Mouse (Mus musculus): ENCODE measurements at regions not wholly inside any gene's neighbourhood (a gene's known extent, or its start where the extent isn't known, plus 50 kb on each side); places are given as distances from the start of the nearest gene placed in this dataset.
A peak's percentile ranks its signal among the peaks of the same experiment; 100 is the strongest.

DNA sequence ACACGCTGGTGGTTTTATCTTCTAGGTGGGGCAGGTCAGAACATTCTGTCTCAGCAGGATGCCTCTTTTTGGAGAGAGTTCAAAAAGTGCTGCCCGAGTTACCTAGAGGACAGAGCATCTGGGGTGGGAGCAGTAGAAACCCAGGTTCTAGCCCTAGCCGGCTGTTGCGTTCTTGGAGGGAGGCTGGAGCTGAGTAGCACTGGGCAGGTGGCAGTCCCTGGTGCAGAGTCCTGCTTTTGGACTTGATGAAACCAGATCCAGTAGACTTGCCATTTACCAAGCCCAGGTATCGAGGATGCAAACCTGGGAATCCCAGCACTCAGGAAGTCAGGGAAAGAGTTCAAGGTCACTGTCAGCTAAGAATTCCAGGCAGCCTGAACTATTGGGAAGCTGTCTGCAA is 110.3 kb upstream of the Atp1a1 start:
- Histone ChIP-seq H3K4me2 (ENCODE audit: low read depth, low read length, severe bottlenecking) (no peak overlapping the region), H3K4me1 (replicated peaks; ENCODE audit: control insufficient read depth, insufficient read depth, low read length) (peaks cover 13% of the 10 kb centered on the region), H3K36me3 (ENCODE audit: control insufficient read depth, insufficient read depth, low read length) (no peaks in the 10 kb centered on the region), H3K27ac (ENCODE audit: low read depth, low read length) (no peak overlapping the region), H3K9ac (ENCODE audit: low read length) (no peak overlapping the region), H3K9me3 (ENCODE audit: control insufficient read depth, low read length) (no peaks in the 10 kb centered on the region), H3K27me3 (ENCODE audit: control insufficient read depth, insufficient read depth, low read length) (no peaks in the 10 kb centered on the region), H3K4me3 (ENCODE audit: low read depth, low read length) (no peak overlapping the region)
- 82% methylated on average over 5 of the region's 5 CpGs for WGBS
- peak; percentile 18 for DNase-seq (ENCODE audit: low spot score)
- no peak for ATAC-seq (replicated peaks; ENCODE audit: low FRiP score)

DNA sequence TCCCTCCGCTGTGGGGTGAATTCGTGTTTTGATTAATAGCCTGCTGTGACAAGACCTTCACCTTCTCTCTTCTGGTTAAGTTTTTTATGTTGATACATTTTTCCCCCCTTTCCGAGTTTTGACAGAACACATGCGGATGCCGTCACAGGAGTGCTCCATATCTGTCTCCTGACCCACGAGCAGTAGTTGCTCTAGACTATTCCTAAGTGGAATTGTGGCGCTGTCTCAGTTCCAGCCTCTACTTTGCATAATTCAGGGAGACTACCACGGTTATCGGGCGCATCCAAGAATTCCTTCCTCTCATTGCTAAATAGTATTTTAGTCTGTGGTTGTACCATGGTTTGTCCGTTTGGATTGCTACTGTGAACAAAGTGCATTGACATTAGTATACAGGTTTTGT is 109.2 kb upstream of the Atp1a1 start:
- DNase-seq (ENCODE audit: low spot score), result no peak
- peaks cover 14% of the 10 kb centered on the region for H3K4me1 ChIP-seq (replicated peaks; ENCODE audit: control insufficient read depth, insufficient read depth, low read length)
- H3K9me3 ChIP-seq (ENCODE audit: control insufficient read depth, low read length), result no peaks in the 10 kb centered on the region

DNA sequence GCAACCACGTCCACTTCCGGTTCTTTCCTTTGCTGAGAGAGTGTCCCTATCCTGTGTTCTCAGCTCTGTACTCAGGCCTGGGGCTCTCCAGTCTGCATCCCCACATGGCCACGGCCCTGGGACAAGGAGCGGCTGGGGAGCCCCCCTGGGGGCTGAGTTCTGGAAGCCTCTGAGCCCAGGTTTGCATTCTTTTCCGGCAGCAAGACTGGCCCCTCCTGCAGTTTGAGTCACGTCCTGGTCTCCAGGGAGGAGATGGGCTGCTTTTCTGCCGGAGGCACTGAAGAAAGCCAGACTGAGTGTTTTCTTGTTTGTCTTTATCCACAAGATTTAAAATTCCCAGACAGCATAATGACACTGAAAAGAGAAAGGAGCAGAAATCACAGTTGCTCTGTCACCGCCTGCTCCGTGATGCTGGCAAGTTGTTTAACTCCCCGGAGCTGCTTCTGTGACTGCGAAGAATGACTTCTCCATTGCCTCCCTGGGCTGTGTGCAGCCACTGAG is 108.7 kb upstream of the Atp1a1 start:
- WGBS, result 24% methylated on average over 11 of the region's 11 CpGs
- ATAC-seq (replicated peaks; ENCODE audit: low FRiP score), result no peak
- Histone ChIP-seq H3K9me3 (ENCODE audit: control insufficient read depth, low read length) (no peaks in the 10 kb centered on the region), H3K4me1 (replicated peaks; ENCODE audit: control insufficient read depth, insufficient read depth, low read length) (peaks cover 14% of the 10 kb centered on the region), H3K4me2 (ENCODE audit: low read depth, low read length, severe bottlenecking) (no peak overlapping the region), H3K27me3 (ENCODE audit: control insufficient read depth, insufficient read depth, low read length) (no peaks in the 10 kb centered on the region), H3K27ac (ENCODE audit: low read depth, low read length) (no peak overlapping the region), H3K4me3 (ENCODE audit: low read depth, low read length) (no peak overlapping the region), H3K36me3 (ENCODE audit: control insufficient read depth, insufficient read depth, low read length) (no peaks in the 10 kb centered on the region), H3K9ac (ENCODE audit: low read length) (0 out of 2 replicates have a peak overlapping the region, but pooled peaks have one; percentile 5)
- peak; percentile 57 for DNase-seq (ENCODE audit: low spot score)

More for the DNA sequence above, 109.2 kb upstream of the Atp1a1 start:
- no peak for ATAC-seq (replicated peaks; ENCODE audit: low FRiP score)
- H3K27ac ChIP-seq (ENCODE audit: low read depth, low read length), result no peak overlapping the region
- no peaks in the 10 kb centered on the region for H3K36me3 ChIP-seq (ENCODE audit: control insufficient read depth, insufficient read depth, low read length)
- H3K9ac ChIP-seq (ENCODE audit: low read length), result no peak overlapping the region
- WGBS, result 76% methylated on average over 11 of the region's 11 CpGs
- H3K4me2 ChIP-seq (ENCODE audit: low read depth, low read length, severe bottlenecking), result no peak overlapping the region
- no peak overlapping the region for H3K4me3 ChIP-seq (ENCODE audit: low read depth, low read length)
- no peaks in the 10 kb centered on the region for H3K27me3 ChIP-seq (ENCODE audit: control insufficient read depth, insufficient read depth, low read length)

DNA sequence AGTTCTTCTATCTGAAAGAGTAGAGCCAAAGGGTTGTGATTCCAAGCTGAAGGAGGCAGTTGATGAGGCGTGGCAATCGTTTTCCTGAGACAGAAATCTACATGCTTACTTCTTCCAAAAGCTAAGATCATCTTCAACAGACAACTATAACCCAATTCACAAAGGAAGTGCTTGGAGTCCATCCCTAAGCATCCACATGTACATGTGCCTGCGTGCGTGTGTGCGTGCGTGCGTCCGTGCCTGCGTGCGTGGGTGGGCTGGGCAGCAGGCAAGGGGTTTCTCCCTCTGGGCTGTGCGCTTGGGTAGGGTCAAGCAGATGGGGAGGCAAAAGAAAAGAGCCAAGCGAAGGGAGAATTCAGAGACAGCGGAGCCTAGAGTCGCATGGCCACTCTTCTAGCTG is 108.2 kb upstream of the Atp1a1 start:
- Histone ChIP-seq H3K27ac (ENCODE audit: low read depth, low read length) (no peak overlapping the region), H3K9me3 (ENCODE audit: control insufficient read depth, low read length) (no peaks in the 10 kb centered on the region), H3K9ac (ENCODE audit: low read length) (no peak overlapping the region), H3K4me1 (replicated peaks; ENCODE audit: control insufficient read depth, insufficient read depth, low read length) (peaks cover 14% of the 10 kb centered on the region), H3K4me2 (ENCODE audit: low read depth, low read length, severe bottlenecking) (no peak overlapping the region), H3K36me3 (ENCODE audit: control insufficient read depth, insufficient read depth, low read length) (no peaks in the 10 kb centered on the region), H3K4me3 (ENCODE audit: low read depth, low read length) (no peak overlapping the region), H3K27me3 (ENCODE audit: control insufficient read depth, insufficient read depth, low read length) (no peaks in the 10 kb centered on the region)
- ATAC-seq (replicated peaks; ENCODE audit: low FRiP score) (no peak), DNase-seq (ENCODE audit: low spot score) (peak; percentile 63)
- 68% methylated on average over 14 of the region's 14 CpGs for WGBS

DNA sequence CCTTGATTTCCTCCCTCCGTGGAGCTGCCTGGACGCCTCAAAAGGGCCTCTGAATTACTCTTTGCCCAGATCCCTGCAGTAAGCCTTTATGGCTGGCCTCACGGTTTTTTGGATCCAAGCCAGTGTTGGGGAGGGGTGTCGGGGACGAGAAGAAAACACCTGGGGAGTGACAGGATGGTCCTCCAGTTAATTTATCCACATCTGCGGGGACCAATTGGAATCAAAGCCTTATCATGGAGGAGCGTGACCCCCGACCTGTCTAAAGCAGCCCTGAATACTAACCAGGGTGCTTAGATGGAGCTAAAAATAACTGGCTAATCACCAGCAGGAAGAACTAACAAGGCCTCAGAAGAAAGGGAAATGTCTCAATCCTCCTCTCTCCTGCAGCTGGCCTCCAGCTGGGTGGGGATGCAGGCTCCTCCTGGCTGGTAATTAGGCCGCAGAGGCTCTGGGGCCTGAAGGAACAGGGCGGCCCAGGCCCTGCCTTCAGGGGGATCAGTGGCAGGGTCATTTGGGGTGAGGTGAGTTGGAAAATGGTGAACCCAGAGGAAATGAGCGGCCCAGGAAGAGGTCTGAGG is 107.2 kb upstream of the Atp1a1 start:
- Histone ChIP-seq H3K4me3 (ENCODE audit: low read depth, low read length) (no peak overlapping the region), H3K4me2 (ENCODE audit: low read depth, low read length, severe bottlenecking) (no peak overlapping the region), H3K9ac (ENCODE audit: low read length) (peak overlapping the region; percentile 24; the same call in 1 of the 2 replicates), H3K27me3 (ENCODE audit: control insufficient read depth, insufficient read depth, low read length) (no peaks in the 10 kb centered on the region), H3K36me3 (ENCODE audit: control insufficient read depth, insufficient read depth, low read length) (no peaks in the 10 kb centered on the region), H3K4me1 (replicated peaks; ENCODE audit: control insufficient read depth, insufficient read depth, low read length) (peaks cover 14% of the 10 kb centered on the region), H3K9me3 (ENCODE audit: control insufficient read depth, low read length) (no peaks in the 10 kb centered on the region), H3K27ac (ENCODE audit: low read depth, low read length) (peak overlapping the region; percentile 74)
- DNase-seq (ENCODE audit: low spot score) (peak; percentile 73), ATAC-seq (replicated peaks; ENCODE audit: low FRiP score) (peak; percentile 66)
- WGBS, result 2% methylated on average over 11 of the region's 11 CpGs

DNA sequence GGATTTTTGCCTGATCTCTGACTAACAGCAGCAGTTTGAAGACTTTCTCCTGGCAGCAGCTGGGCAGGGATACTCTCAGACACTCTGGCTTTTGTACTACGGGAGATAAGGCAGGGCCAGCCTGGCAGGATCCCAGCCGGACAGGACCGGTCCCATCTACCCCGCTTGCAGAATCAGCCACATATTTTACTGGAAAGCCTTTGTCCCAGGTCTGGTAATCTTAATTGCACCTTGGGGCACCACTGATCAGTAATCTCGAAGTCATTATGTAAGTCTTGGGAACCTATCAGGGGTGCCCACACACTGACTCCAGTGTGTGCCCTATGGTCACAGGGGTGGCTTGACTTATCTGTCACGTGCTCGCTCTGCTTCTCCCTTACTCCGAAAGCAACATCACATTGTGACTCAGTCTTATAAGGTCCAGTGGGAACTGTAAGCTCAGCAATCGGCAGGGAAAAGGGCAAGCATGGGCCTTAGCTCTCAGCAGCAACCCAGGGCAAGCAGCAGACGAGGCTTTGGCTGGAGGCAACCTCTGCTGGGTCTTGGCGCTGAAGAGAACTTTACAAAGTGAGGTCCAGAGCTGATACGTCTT is 105.0 kb upstream of the Atp1a1 start:
- DNase-seq (ENCODE audit: low spot score), result peak; percentile 39
- Histone ChIP-seq H3K27me3 (ENCODE audit: control insufficient read depth, insufficient read depth, low read length) (no peaks in the 10 kb centered on the region), H3K27ac (ENCODE audit: low read depth, low read length) (no peak overlapping the region), H3K4me2 (ENCODE audit: low read depth, low read length, severe bottlenecking) (no peak overlapping the region), H3K4me1 (replicated peaks; ENCODE audit: control insufficient read depth, insufficient read depth, low read length) (peaks cover 14% of the 10 kb centered on the region), H3K9me3 (ENCODE audit: control insufficient read depth, low read length) (no peaks in the 10 kb centered on the region), H3K9ac (ENCODE audit: low read length) (no peak overlapping the region), H3K36me3 (ENCODE audit: control insufficient read depth, insufficient read depth, low read length) (no peaks in the 10 kb centered on the region), H3K4me3 (ENCODE audit: low read depth, low read length) (no peak overlapping the region)
- no peak for ATAC-seq (replicated peaks; ENCODE audit: low FRiP score)
- 85% methylated on average over 12 of the region's 12 CpGs for WGBS

DNA sequence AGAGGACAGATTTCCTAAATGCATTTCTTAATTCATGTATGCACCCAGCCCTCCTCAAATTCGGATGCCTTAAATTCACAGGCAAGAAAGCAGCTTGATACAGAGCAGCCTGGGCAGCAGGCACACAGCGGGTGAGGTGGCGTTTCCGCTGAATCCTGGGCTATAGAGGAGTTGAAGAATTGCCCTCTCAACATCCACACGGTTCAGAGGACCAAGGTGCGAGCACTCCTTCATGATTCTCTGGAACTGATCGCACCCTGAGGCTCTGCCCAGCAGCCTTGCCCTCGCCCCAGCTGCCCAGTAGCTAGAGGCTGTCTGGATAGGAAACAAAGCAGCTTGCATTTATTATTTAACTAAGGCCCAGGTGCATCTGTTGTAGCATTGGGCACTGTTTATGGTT is 104.3 kb upstream of the Atp1a1 start:
- WGBS, result 80% methylated on average over 8 of the region's 8 CpGs
- H3K4me2 ChIP-seq (ENCODE audit: low read depth, low read length, severe bottlenecking), result no peak overlapping the region
- DNase-seq (ENCODE audit: low spot score), result peak; percentile 30
- ATAC-seq (replicated peaks; ENCODE audit: low FRiP score), result no peak
- H3K27me3 ChIP-seq (ENCODE audit: control insufficient read depth, insufficient read depth, low read length), result no peaks in the 10 kb centered on the region
- no peaks in the 10 kb centered on the region for H3K9me3 ChIP-seq (ENCODE audit: control insufficient read depth, low read length)
- H3K9ac ChIP-seq (ENCODE audit: low read length), result no peak overlapping the region
- H3K36me3 ChIP-seq (ENCODE audit: control insufficient read depth, insufficient read depth, low read length), result no peaks in the 10 kb centered on the region
- no peak overlapping the region for H3K4me3 ChIP-seq (ENCODE audit: low read depth, low read length)
- H3K4me1 ChIP-seq (replicated peaks; ENCODE audit: control insufficient read depth, insufficient read depth, low read length), result peaks cover 14% of the 10 kb centered on the region
- no peak overlapping the region for H3K27ac ChIP-seq (ENCODE audit: low read depth, low read length)

DNA sequence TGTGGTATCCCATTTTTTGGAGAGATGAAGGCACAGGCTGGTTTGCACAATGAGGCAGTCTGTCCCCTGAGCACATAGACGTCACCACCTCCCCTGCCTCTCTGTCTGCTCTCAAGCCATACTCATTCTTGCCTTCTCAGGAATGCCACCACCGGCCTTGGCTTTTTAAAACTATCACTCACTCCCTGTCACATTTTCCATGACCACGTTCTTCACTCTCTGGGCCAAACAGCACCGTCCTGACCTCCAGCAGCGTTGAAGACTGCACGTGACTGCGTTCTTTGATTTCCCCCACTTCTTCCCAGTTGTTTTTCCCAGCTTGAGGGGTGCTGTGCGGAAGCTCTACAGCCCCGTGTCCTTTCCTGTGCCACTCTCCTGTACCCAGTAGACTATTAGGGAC is 100.4 kb upstream of the Atp1a1 start:
- H3K4me3 ChIP-seq (ENCODE audit: low read depth, low read length), result no peak overlapping the region
- ATAC-seq (replicated peaks; ENCODE audit: low FRiP score) (no peak), DNase-seq (ENCODE audit: low spot score) (no peak)
- 0 out of 2 replicates have a peak, but pooled peaks cover 6% of the 10 kb centered on the region for H3K4me1 ChIP-seq (replicated peaks; ENCODE audit: control insufficient read depth, insufficient read depth, low read length)
- WGBS, result 87% methylated on average over 9 of the region's 9 CpGs
- no peak overlapping the region for H3K9ac ChIP-seq (ENCODE audit: low read length)
- H3K27ac ChIP-seq (ENCODE audit: low read depth, low read length), result no peak overlapping the region
- H3K4me2 ChIP-seq (ENCODE audit: low read depth, low read length, severe bottlenecking), result no peak overlapping the region
- H3K9me3 ChIP-seq (ENCODE audit: control insufficient read depth, low read length), result no peaks in the 10 kb centered on the region
- H3K27me3 ChIP-seq (ENCODE audit: control insufficient read depth, insufficient read depth, low read length), result no peaks in the 10 kb centered on the region
- H3K36me3 ChIP-seq (ENCODE audit: control insufficient read depth, insufficient read depth, low read length), result no peaks in the 10 kb centered on the region

DNA sequence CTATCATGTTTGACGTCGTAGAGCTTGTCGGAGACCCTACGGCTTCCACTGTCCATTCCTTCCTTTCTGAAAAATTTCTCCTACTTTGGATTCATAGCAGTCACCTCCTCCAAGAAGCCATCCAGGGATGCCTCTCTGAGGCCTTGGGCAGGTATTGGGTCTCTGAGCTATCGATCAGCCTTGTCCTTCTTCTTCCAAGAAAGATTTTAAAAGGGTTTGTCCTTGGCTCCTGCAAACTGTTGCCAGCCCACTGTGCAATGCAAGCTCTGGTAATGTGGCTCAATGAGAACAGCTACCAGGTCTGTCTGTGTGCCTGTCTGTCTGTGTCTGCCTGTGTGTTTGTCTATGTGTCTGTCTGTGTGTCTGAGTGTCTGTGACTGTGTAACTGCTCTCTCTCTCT is 99.8 kb upstream of the Atp1a1 start:
- H3K27me3 ChIP-seq (ENCODE audit: control insufficient read depth, insufficient read depth, low read length), result no peaks in the 10 kb centered on the region
- H3K4me2 ChIP-seq (ENCODE audit: low read depth, low read length, severe bottlenecking), result no peak overlapping the region
- no peaks in the 10 kb centered on the region for H3K36me3 ChIP-seq (ENCODE audit: control insufficient read depth, insufficient read depth, low read length)
- WGBS, result 92% methylated on average over 5 of the region's 5 CpGs
- no peaks in the 10 kb centered on the region for H3K9me3 ChIP-seq (ENCODE audit: control insufficient read depth, low read length)
- no peak overlapping the region for H3K4me3 ChIP-seq (ENCODE audit: low read depth, low read length)
- no peak for DNase-seq (ENCODE audit: low spot score)
- no peak for ATAC-seq (replicated peaks; ENCODE audit: low FRiP score)
- H3K4me1 ChIP-seq (replicated peaks; ENCODE audit: control insufficient read depth, insufficient read depth, low read length), result 0 out of 2 replicates have a peak, but pooled peaks cover 6% of the 10 kb centered on the region
- no peak overlapping the region for H3K27ac ChIP-seq (ENCODE audit: low read depth, low read length)
- no peak overlapping the region for H3K9ac ChIP-seq (ENCODE audit: low read length)
